Comparison of ENCODE assay signal across 8 mouse cellular contexts in genomic region chr11:52395940-52396596, GRCm38 (mm10). TPM values are rescaled to one million over a fixed set of nuclear protein-coding genes. Genes with fewer than 3 reads are reported as not detected.
DNase-seq lines count a peak whose midpoint lies in the region; ATAC-seq and TF ChIP-seq lines count a peak whose summit lies in the region.

TSS of gene 9530068E07Rik (plus strand) at chr11:52396428.

- 2% methylated on average over 38 of the region's 38 CpGs for WGBS in heart, embryonic 10.5 days
- 2% methylated on average over 38 of the region's 38 CpGs for WGBS in kidney, embryonic 15.5 days

- H3K36me3 ChIP-seq in heart, embryonic 10.5 days: peaks cover 12% of the 10 kb centered on the region
- H3K36me3 ChIP-seq in kidney, embryonic 15.5 days: peaks cover 17% of the 10 kb centered on the region

- TF ChIP-seq POLR2A in bone marrow macrophage, adult 2 months (IDR thresholded peaks at IDR 0.05; ENCODE audit: borderline replicate concordance, low read depth, low read length): peak; percentile 65; the same call in 1 of the 2 replicates
- TF ChIP-seq POLR2A in embryonic fibroblast, embryonic 13.5 days (IDR thresholded peaks at IDR 0.05; ENCODE audit: low read depth, low read length): peak; percentile 93

- H3K4me3 ChIP-seq in bone marrow macrophage, adult 2 months (ENCODE audit: insufficient read depth, low read length): peak within 1 kb of the TSS; percentile 94
- peak within 1 kb of the TSS; percentile 82 for H3K4me3 ChIP-seq in embryonic fibroblast, embryonic 13.5 days (ENCODE audit: insufficient read depth, low read length)
- H3K4me3 ChIP-seq in heart, embryonic 10.5 days: peak within 1 kb of the TSS; percentile 99
- peak within 1 kb of the TSS; percentile 97 for H3K4me3 ChIP-seq in kidney, embryonic 15.5 days (replicated peaks)

- DNase-seq in A20 (ENCODE audit: low read depth, low spot score) (peak; percentile 94), liver (peak; percentile 92)
- peak; percentile 97 for DNase-seq in heart, embryonic 10.5 days (ENCODE audit: low spot score)
- DNase-seq in spleen, postnatal 4 days (ENCODE audit: low spot score in 2 of 2): peak; percentile 88 to 94

- H3K9ac ChIP-seq in kidney, embryonic 15.5 days: peak within 1 kb of the TSS; percentile 96

- H3K27ac ChIP-seq in bone marrow macrophage, adult 2 months (ENCODE audit: insufficient read depth, low read depth, low read length): peak within 1 kb of the TSS; percentile 68
- peak within 1 kb of the TSS; percentile 32 for H3K27ac ChIP-seq in embryonic fibroblast, embryonic 13.5 days (ENCODE audit: insufficient read depth, low read length)
- peak within 1 kb of the TSS; percentile 99 for H3K27ac ChIP-seq in heart, embryonic 10.5 days
- peak within 1 kb of the TSS; percentile 98 for H3K27ac ChIP-seq in kidney, embryonic 15.5 days

- peak within 1 kb of the TSS; percentile 71 for H3K4me2 ChIP-seq in kidney, embryonic 15.5 days

- no peaks in the 10 kb centered on the region for H3K27me3 ChIP-seq in heart, embryonic 10.5 days (ENCODE audit: insufficient read depth, poor library complexity, severe bottlenecking)
- H3K27me3 ChIP-seq in kidney, embryonic 15.5 days: no peaks in the 10 kb centered on the region

- H3K4me1 ChIP-seq in bone marrow macrophage, adult 2 months (ENCODE audit: control insufficient read depth, insufficient read depth, low read length): no peaks in the 10 kb centered on the region
- H3K4me1 ChIP-seq in embryonic fibroblast, embryonic 13.5 days (ENCODE audit: control insufficient read depth, insufficient read depth, low read length): no peaks in the 10 kb centered on the region
- peaks cover 23% of the 10 kb centered on the region for H3K4me1 ChIP-seq in heart, embryonic 10.5 days
- H3K4me1 ChIP-seq in kidney, embryonic 15.5 days: peaks cover 24% of the 10 kb centered on the region

- TF ChIP-seq CTCF in bone marrow macrophage, adult 2 months (IDR thresholded peaks at IDR 0.05; ENCODE audit: low read depth, low read length): no peak
- TF ChIP-seq CTCF in embryonic fibroblast, embryonic 13.5 days (IDR thresholded peaks at IDR 0.05; ENCODE audit: borderline replicate concordance, insufficient read depth, low read length): no peak

- peak; percentile 91 for ATAC-seq in kidney, embryonic 15.5 days (replicated peaks; ENCODE audit: low FRiP score)
- peak; percentile 98 for ATAC-seq in monocyte, adult 5-6 weeks (replicated peaks; ENCODE audit: insufficient number of reproducible peaks, low FRiP score, low TSS enrichment, poor library complexity, severe bottlenecking)

- no peaks in the 10 kb centered on the region for H3K9me3 ChIP-seq in heart, embryonic 10.5 days
- no peaks in the 10 kb centered on the region for H3K9me3 ChIP-seq in kidney, embryonic 15.5 days (replicated peaks)

RNA-seq across cellular contexts. Expression of gene 9530068E07Rik, which starts in this region (rescaled TPM):
- 134 and 137 TPM in 2 replicates for polyA plus RNA-seq in bone marrow macrophage, adult 2 months (2012; ENCODE audit: insufficient read depth, insufficient read length, missing spikeins)
- polyA plus RNA-seq in embryonic fibroblast, embryonic 13.5 days (2011; ENCODE audit: insufficient read length, low read depth, missing spikeins): 269 and 273 TPM in 2 replicates
- polyA plus RNA-seq in heart, embryonic 10.5 days (2016; fragmentation: Nextera tagmentation; extraction: Ambion mirVana): 201 and 225 TPM in 2 replicates
- 217 and 219 TPM in 2 replicates for polyA plus RNA-seq in kidney, embryonic 15.5 days (2015; fragmentation: Nextera tagmentation; extraction: Ambion mirVana)
- 65.4 to 88.6 TPM (median 68.4 TPM) in 3 replicates for total RNA-seq in monocyte, adult 5-6 weeks (2017)

Comparison
In these comparisons a context has a peak if more than half of its experiments do, and no peak if none do; other contexts are left out.
1. Peak in every context shown above with its lines: DNase-seq, ATAC-seq, H3K4me3 ChIP-seq and H3K27ac ChIP-seq.
2. H3K27ac ChIP-seq: peak in every context shown above with its lines; median percentile 99 in heart, embryonic 10.5 days; 98 in kidney, embryonic 15.5 days; 68 in bone marrow macrophage, adult 2 months; 32 in embryonic fibroblast, embryonic 13.5 days.